Mouse (Mus musculus) monocyte, adult 59 days (primary cell): ENCODE results near the gene Olfr1243. TPM values are rescaled to one million over a fixed set of nuclear protein-coding genes. Genes with fewer than 3 reads are reported as not detected.

ENCODE experiments used
- total RNA-seq, 2 experiments: library from RNA; stranded (reverse); gene quantifications; one replicate each; pipeline ENCODE4 v1.2.4; 2023

Gene Olfr1243
- total RNA-seq = not detected

GRCm38 (mm10) chr2:89531387-89531786 lies at the start of gene Olfr1243:
Gene Olfr1243 (minus strand): TSS chr2:89531487.

GRCm38 (mm10) chr2:89578347-89578746 lies 47.1 kb upstream of the Olfr1243 start, which contains the start of gene Olfr1245:
Gene Olfr1245 (minus strand): TSS chr2:89578447.

GRCm38 (mm10) chr2:89498235-89498634 lies 33.1 kb downstream of the Olfr1243 start, which contains the start of gene Olfr1242:
Gene Olfr1242 (minus strand): TSS chr2:89498335.

GRCm38 (mm10) chr2:89487026-89487425 lies 44.3 kb downstream of the Olfr1243 start, which contains the start of gene Olfr1241:
Gene Olfr1241 (minus strand): TSS chr2:89487126.

Other genes starting within 250 kb of the Olfr1243 start
- not detected for gene Olfr1229, start 243.5 kb downstream of the Olfr1243 start, total RNA-seq
- gene Olfr1230, start 234.2 kb downstream of the Olfr1243 start, total RNA-seq = not detected
- not detected for gene Olfr1231, start 224.4 kb downstream of the Olfr1243 start, total RNA-seq
- not detected for gene Olfr1232, start 201.8 kb downstream of the Olfr1243 start, total RNA-seq
- gene Olfr1233, start 189.1 kb downstream of the Olfr1243 start, total RNA-seq = not detected
- gene Olfr1234, start 166.6 kb downstream of the Olfr1243 start, total RNA-seq = not detected
- gene Olfr1238, start 121.8 kb downstream of the Olfr1243 start, total RNA-seq = not detected
- not detected for gene Olfr1239, start 111.1 kb downstream of the Olfr1243 start, total RNA-seq
- gene Olfr1240, start 88.5 kb downstream of the Olfr1243 start, total RNA-seq = not detected
- not detected for gene Olfr1241, start 44.4 kb downstream of the Olfr1243 start, total RNA-seq
- not detected for gene Olfr1242, start 33.2 kb downstream of the Olfr1243 start, total RNA-seq
- not detected for gene Olfr1245, start 47.0 kb upstream of the Olfr1243 start, total RNA-seq
- not detected for gene Olfr1246, start 61.7 kb upstream of the Olfr1243 start, total RNA-seq
- gene Olfr1247, start 82.6 kb upstream of the Olfr1243 start, total RNA-seq = under 1 TPM; 0.10 to 0.15 TPM
- gene Olfr1248, start 86.8 kb upstream of the Olfr1243 start, total RNA-seq = not detected
- gene Olfr1249, start 103.5 kb upstream of the Olfr1243 start, total RNA-seq = not detected
- gene Olfr1250, start 130.0 kb upstream of the Olfr1243 start, total RNA-seq = not detected
- not detected for gene Olfr1251, start 140.4 kb upstream of the Olfr1243 start, total RNA-seq
- gene Olfr1252, start 193.5 kb upstream of the Olfr1243 start, total RNA-seq = not detected
- not detected for gene Olfr1253, start 225.6 kb upstream of the Olfr1243 start, total RNA-seq